Mouse (Mus musculus): Measurements from ENCODE around the gene Lrba.

The Lrba gene

DNA sequence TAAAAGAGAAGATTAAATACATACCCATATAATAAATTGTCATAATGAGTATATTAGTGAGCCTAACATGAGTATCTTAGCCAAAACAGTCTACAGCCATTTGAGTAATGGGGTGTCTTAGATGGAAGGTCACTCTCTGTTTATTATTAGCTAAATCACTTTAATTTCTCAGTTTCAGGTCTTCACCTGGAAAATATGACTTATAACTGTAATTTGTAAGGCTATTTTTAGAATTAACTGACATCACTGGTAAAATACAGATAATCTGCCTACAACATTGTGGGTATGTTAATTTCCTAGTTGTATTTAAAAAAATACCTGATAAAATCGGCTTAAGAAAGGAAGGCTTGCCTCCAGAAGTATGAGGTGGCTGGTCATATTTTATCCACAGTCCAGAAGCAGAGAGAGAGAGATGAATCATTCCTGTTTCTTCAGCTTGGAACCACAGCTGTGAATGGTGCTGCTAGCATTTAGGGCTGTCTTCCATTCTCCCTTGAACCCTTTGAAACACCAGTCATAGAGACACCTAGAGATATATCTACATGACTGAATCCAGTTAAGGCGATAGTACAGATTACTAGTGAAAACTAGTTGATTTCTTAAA lies 294.1 kb downstream of the Lrba start:
- DNase-seq (ENCODE audit: low spot score): no peak

DNA sequence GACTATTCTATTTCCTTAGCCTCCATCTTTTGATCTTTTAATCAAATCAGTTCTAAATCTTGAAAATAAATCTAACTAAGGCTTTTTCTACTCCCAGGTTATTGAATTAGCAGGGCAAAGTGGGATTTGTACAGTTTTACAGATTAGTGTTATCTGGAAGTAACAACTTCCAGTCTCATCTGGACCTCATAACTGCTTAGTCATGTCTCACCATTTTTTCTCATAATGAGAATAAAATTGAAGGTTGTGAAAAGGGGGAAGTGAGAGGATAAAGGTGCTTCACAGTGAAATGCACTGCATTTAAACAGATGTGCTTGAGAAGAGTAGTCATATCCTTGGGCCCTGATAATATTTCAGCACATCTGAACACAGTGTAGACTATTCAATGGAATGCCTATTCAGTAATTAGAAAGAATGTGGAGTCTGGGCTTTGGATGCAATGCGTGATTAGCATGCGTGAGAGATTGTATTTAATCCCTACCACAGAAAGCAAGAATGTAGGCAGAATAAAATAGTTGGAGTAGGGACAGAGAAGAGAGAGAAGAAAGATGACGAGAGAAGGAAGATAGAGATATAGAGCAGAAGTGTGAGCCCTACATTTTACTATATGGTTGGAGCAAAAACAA lies 298.5 kb downstream of the Lrba start:
- DNase-seq (ENCODE audit: low spot score): no peak

DNA sequence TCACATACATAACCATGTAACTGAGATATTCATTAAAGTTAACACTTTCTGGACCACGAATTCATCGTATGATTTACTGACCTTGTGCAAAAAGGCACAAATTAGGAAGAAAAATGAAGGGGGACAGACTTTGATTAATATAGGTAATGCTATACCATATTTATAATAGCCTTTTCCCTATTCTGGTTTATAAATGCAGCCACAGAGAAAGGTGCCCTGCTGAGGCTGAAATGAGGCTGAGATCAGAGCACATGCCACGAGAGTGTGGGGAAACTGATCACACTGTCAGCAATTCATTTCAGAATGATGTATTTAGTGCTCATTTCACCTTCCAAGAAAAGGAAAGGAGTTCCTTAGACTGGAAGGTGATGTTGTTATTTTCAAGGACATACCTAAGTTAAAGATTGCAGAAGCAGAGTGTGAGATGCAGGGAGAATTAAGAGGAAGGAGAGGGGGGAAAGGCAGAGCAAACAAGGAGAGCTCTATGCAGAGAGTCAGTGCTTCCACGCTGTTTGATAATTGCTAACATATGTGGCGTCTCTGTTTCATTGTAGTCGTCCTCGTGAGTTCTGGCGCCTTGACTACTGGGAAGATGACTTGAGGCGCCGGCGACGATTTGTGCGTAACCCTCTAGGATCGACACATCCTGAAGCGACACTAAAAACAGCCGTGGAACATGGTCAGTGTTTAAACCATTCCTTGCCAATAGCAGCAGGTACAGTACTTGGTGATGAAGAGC lies 307.2 kb downstream of the Lrba start:
- no peak for DNase-seq (ENCODE audit: low spot score)

DNA sequence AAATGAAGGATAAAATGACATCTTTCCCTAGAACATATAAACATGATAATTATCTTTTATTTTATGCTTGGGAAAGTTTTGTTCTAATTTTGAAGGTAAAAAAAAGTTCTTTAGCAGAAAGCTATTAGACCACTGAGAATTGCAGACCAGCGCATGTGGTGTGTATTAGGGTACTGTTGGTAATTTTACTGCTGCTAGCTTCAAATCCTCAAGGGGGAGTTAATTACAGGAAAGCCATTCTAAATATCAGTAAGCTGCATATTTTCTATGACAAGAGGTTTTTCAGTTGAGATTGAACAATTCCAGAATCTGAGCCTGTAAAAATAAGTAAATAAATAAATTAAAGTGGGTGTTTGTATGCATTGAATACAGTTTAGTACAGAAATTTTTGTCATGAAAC lies 312.3 kb downstream of the Lrba start:
- no peak for DNase-seq (ENCODE audit: low spot score)

DNA sequence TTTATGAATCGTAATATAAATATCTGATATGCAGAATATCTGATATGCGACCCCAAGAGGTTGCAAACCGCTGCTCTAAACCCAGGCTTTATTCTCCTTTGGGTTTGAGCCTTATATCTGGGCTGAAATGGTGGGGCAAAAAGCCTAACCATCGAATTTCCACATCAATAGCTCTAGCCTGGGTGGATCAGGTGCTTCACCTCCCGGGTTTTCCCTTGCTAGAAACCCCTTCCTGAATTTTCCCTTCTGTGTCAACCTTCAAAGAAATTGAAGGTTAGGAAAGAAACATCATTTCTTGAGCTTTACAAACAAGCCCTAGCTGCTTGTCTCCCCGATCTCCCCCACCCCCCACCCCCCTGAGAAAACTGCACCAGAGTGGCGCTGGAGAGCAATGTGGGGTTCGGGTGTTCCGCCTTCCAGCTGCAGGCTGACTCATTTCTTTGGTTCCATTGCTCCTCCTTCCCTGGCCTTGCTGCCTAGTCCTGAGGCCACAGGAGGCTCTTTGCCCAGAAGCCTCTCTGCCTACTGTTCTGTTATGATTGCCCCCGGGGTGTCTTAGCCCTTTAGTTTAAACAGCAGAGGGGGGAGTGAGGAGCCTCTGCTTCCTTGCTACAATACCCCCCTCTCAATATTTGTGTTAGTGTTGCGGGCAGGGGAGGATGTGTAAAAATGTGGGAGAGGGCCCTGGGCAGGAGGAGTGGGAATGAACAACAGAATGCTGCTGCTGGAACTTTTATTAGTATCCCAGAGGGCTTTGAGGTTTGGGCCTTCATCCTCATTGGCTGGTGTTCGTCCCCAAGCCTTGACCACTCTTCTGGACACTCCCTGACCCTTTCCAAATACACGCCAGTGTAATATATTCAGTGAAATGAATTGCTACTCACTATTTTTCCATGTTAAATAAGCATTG lies 314.4 kb downstream of the Lrba start:
- no peak for DNase-seq (ENCODE audit: low spot score)

DNA sequence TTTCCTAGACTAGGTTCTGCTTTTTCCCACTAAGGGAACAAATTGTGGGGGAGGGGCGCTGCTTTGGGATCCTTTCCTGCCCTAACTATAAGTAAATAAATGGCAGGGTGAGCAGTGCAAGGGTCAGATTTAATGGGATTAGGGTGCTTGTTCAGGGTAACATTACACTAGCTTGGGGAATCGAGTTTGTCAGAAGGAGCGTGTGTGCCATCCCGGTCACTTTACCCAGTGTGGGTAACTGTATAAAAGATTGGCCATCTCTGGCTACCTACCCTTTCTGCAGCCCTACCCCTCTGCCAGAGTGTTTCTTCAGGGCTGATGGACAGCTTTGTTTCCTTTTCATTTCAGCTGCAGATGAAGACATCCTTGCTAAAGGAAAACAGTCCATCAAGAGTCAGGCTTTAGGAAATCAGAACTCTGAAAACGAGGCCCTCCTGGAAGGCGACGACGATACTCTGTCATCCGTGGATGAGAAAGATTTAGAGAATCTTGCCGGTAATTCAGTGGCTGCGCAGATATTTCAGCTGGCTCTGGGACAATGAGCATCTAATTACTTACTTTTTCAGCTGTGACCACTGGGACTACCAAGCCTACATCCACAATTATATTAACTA lies 315.2 kb downstream of the Lrba start:
- no peak for DNase-seq (ENCODE audit: low spot score)

DNA sequence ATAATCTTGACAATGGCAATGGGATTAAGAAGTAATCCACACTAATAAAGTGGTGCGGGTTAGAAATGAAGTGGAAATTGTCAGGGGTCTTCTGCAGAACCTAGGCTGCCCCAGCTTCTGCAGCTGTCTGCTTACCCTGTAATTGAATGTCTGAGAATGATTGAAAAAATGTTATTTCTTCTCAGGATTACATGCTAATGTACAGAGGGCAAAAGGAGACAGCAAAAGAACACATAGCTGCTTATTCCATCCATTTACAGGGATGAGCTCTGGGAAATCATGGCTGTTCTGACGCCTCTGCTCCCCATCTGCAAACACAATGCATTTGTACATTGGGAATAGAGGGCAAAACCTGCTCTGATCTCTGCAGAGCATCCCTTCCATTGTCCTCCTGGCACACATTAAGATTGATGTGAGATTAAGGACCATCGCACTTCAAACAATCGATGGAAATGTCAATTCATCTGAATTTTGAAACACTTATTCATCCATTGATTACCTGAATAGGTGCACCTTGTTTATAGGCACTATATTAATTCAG lies 316.7 kb downstream of the Lrba start:
- DNase-seq (ENCODE audit: low spot score): no peak

DNA sequence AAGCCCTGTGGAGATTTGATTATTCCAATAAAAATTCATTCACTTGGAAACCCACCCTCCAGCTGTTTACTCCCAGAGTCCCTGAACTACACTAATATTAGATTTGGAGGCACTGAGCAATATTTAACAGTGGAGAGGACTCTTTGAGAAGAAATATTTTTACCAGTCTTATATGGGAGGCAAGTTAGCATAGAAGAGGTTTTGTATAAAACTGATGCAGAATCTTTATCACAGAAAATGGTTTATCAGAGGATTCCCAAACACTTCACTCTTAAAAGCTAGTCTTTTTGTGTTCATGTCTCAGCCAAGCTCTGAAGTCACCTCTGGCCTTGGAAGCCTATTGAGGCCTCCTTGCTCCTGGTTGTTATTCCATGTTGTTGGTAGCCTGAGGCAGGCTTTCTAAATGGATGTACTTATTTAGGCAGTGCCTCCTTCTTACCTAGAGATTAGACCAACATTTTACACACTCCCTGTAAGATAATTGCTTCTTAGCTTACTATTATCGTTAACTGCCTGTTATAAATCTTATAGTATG lies 317.4 kb downstream of the Lrba start:
- no peak for DNase-seq (ENCODE audit: low spot score)

DNA sequence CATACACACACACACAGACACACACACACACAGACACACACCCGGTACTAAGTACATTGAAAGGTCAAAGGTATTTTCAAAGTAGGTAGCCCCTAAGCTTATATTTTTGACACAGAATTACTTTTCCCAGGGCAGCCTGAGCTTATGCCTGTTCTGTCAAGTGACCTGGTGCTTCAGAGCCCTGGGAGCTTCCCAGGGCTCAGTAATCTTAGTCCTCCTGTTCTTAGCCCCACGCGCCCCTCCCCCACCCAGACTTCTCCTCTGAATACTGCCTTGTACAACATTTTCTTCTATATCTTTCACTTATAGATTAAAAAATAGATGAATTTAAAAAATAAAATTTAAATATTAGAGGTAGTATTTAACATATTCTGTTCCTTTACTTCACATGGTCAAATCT lies 320.3 kb downstream of the Lrba start:
- DNase-seq (ENCODE audit: low spot score): no peak

DNA sequence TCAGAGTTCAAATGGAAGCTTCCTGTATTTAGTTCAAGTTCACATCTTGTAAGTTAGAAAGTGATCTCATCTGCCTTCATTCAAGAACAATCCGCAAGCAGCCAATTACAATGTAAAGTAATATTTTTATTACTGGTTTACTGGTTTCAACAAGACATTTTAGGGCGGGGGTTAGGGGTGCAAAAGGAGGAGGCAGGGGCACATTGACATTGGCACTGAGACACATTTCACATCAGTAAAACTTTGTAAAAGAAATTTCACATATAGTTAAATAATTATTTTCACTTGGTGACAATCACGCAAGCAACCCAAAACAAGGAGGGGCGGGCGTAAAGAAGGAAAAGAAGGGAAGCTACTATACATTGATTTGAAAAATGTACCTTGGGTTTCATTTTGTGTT lies 321.5 kb downstream of the Lrba start:
- DNase-seq (ENCODE audit: low spot score): no peak

DNA sequence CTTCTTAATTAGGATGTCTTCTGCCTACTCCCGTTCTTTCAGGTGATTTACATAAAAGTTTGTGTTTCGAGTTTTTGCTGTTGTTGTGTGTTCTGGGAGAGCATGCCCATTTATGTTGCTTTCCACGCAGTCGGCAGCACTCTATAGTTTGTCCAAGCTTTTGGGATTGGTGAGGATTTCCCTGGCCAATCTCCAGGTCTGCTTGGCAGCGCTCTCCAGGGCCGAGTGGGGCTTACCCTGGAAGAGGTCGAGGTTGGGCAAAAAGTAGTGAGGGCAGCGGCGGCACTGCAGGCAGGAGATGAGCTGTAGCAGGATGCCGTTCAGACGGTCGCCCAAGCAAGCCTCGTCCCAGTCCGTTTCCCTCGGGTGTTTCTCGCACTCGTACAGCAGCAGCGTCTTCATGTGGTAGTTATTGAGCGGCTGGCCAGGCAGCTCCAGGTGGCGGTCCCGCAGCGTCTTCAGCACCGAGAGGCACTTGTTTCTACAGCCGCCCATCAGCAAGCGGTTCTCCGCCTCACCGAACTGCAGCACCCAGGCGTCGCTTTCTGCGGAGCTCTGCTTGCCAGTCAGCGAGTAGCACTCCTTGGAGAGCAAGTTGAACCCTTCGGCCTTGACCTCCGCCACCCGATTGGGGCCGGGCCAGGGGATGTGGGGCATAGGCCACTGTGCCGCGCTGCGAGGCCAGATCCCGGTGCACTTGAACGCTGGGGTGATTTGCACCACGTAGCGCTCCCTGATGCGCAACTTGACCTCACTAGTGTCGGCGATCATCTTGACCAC lies 322.2 kb downstream of the Lrba start:
- DNase-seq (ENCODE audit: low spot score): peak; percentile 65

DNA sequence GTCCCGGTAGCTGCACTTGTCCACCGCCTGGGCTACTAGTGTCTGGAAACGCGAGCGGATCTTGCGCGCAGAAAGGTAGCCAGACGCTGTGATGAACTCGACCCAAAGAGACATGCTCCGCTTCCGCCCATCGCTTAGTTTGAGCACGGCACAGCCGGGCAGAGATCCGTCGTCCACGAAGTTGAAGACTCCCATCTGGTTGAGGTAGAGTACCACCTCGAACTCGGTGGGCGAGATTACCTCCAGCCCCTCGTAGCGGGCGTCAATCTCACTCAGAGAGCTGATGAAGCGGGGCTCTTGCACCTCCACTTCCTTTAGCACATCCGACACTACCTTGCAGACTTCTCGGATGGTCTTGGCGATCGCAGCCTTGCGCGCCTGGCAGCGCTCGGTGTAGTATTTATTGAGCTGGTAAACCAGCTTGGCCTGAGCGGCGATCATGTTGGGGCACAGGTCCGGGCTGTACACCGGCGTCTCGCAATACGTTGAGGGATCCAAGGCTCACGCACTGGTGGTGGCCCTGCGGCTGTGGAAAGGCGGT lies 322.8 kb downstream of the Lrba start:
- no peak for DNase-seq (ENCODE audit: low spot score)

DNA sequence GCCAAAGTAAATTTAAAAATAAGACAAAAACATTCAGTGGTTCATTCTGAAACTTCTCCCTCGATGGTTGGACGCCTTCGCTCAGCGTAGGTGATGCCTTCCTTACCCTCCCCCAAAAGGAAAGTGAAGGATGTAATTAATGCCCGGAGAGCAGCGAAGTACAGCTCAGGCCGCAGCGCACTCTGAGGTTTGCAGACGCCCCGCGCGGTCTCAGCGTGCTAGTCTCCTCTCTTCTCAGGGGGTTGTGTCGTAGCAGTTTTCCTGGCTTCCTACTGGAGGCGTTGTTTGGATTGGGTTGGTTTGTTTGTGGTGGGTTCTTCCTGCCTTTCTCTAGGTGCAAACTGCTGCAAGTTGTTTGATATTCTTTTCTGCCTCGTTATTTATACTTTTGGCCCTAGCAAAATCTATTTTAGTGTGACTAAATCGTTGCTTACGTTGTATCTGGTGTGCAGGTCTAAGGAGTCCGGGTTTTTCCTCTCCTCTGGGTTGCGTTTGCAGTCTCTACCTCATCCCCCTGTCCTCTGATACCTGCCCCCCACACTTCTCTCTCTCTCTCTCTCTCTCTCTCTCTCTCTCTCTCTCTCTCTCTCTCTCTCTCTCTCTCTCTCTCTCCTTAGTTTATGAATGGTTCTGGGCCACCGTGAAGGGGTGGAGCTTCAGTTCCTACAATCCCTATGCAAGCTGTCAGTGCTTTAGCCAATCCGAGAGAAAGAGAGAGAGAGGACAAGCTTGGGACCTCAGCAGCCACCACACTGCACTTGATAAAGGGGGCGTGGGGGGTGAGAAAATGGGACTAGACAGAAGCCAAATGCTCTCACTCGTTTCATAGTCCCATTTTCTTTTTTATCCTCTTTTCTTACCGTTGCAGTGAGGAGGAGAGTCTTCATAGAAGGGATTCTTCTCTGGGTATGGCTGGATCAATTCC lies 323.9 kb downstream of the Lrba start, which contains the start of gene Mab21l2:
TSS of gene Mab21l2 (minus strand) at position 539 of the 925 bp plus-strand sequence.
- no peak for DNase-seq (ENCODE audit: low spot score)

DNA sequence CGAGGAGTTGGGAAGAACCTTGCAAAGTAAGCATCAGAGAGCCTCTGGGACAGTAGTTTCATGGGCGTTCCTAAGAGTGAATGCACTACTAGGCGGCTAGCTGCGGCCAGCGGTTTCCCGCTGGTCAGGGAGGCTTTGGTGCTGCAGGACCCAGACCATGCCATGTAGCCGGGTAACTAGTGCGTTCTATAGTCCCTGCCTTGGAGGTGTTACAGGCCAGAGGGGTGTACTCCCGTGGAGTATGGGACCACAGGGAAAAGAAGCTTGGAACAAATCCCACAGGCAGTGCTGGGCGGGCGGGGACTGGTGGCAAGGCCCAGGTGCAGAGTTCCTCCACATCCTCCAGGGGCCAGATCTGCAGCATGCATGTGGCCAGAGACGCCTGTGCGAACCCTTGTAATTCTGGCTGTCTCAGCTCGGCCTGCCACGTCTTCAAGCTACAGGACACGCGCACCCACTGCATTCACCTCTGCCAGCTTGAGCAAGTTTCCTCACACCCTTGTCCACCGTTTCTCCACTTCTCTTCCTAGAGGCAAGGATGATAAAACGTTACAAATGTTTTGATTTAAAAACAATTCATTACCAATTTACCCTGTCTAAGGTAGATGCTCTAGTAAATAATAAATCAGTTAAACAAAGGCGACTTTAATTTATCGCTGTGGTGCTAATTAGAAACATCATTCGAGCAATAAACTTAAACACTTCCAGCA lies 326.0 kb downstream of the Lrba start:
- peak; percentile 39 for DNase-seq (ENCODE audit: low spot score)

DNA sequence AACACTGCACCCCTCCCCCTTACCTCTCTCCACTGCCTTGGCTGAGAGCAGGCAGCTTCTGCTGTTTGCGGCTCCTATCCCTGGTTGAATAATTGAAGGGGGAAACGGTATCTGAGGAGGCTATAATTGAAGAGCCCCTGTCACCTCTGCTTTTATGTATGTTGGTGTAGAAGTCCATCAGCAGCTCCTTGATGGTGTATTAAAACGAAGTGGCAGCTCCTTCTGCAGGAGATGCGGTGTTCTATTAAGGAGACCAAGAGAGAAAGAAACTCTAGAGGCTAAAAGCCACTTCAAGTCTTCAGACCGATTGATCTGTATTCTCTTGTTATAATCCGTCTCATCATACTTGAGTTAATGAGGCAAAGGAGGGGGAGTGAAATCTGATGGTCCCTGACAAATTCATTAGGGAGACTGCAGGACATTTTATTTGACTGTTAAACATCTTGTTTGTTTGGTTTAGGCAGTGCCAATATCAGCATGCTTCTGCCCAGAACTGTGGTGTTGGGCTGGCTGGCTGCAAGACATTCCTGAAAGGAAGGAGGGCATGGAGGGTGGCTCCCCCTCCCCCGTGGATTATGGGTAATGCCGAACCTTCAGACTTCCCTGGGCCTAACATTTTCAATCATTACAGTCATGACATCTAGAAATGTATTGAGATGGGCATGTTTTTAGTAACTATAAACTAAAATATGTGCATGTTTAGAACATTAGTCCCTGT lies 326.7 kb downstream of the Lrba start:
- no peak for DNase-seq (ENCODE audit: low spot score)

DNA sequence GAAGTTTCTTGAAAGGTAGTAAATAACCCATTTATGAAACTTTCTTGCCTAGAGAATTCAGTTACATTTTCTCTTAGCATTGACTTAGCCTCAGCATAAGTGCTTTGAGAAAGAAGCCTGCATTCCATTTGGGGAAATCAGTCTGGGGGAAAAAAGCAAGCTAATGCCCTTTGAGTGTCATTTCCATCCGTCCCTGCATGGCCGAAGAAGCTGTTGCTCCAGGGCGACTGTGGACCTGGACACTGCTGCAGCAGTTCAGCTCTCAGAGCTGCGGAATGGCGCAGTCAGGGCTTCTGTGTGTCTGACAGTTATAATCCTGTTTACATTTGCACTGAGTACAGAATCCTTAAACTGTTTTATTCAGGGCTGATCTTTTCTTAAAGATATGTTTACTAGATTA lies 327.7 kb downstream of the Lrba start:
- no peak for DNase-seq (ENCODE audit: low spot score)

DNA sequence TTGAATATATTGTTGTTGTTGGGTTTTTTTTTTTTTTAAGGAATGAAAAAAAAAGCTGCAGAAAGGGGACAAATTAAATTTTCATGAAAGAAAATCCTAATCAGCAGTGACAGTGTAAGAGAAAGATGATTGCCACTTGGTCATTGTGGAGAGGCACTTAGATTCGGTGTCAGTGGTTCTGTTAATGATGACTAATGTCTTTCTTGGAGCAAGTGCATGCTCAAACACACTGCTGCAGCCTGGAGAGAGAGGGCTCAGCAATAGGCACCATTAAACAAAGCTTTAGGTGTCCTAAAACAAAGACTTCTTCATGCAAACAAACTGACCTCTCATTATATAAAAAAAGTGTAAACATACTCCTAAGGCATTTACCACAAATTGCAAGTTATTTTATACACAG lies 334.5 kb downstream of the Lrba start:
- DNase-seq (ENCODE audit: low spot score): no peak

DNA sequence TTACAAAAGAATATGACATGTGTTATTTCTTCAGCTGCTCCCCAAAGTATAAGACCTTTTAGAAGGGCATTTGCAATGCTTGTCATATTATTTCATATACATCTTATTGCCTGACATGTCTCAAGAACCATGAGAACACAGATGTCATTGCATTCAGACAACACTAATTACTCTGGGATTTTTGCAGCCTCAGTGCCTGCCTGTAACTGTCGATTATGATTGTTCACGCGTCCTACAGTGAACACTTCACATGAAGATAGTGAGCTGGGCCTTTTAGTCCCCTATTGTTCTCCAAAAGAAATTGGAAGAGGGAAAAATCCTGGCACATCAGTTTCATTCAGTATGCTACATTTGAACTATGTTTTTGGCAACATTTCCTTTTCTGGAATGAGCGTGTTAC lies 335.2 kb downstream of the Lrba start:
- DNase-seq (ENCODE audit: low spot score): no peak

Measured in testis, postnatal 10 days (tissue).